Mouse (Mus musculus) heart, adult 9 months (tissue): Measurements from ENCODE around the gene Anxa1.
A peak's percentile ranks its signal among the peaks of the same experiment; 100 is the strongest.

Experiments used
- DNase-seq, 2 experiments: peaks; one replicate each; pipeline ENCODE4 v3.0.0; 2022; ENCODE audit warnings: low spot score in 2 of 2

The Anxa1 gene

DNA sequence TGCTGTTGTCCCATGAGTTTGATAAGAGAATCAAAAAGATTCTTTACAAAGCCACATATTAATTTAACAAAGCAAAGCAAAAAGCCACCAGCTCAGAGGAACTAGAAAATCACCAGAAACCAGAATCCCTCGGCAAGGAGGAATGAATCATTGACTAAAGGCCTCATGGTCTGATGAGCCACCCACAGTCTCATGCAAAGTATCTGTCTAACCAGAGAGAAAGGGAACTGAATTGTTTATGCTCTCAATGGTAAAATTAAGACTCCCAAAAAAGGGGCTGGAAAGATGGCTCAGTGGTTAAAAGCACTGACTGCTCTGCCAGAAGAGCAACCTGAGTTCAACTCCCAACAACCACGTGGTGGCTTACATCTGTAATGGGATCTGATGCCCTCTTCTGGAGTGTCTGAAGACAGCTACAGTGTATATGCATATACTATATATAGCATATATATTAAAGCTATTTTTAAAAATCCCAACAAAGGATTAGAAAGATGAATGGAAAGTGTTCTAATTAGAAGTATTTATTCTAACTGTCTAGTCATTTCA lies 9.5 kb downstream of the Anxa1 start:
- no peak for DNase-seq

DNA sequence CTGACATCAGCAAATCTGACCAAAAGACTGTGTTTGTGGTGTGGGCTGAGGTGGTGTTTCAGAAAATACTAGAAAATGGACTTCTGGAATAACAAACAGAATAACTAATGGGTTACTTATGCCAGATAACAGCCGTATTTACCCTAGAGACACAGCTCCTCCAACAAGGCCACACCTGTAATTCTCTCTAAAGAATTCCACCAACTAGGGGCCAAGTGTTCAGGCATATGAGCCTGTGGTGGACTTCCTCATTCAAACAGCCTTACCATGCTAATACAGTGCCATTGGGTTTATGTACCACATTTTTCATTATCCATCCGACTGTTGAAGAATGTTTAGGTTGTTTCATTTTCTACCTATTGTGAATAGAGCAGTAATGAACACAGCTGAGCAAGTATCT lies 20.6 kb downstream of the Anxa1 start:
- DNase-seq, result no peak

DNA sequence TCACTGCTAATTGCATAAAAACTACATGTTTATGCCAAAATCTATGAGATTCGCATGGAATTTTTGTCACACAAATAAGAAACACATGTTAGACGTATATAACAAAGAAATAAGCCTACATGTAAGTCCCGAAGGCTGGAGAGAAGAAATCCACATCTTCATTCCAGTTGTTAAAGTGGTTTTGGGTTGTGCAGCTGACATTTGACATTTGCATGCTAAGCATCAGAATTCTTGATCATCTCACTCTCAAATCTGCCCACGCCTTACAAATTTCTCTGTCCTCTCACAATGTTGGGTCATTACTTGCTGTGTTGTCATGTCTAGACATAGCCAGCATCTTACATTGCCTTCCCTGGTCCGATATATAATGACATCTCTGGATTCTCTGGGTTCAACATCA lies 24.2 kb downstream of the Anxa1 start:
- no peak for DNase-seq

DNA sequence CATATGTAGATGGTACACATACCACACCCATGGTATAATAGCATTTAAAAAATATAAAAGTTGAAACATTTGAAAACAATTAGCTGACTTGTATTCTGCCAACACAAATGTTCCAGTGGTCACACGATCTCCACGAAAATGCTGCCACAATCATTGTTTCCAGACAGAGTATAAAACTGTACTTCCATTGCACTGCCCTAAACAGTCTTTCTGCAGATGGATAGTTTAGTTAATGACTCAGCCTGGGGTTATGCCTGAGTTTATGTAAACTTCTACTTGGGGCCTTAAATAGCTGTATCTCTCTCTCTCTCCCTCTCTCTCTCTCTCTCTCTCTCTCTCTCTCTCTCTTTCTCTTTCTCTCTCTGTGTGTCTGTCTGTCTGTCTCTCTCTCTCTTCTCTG lies 24.7 kb downstream of the Anxa1 start:
- no peak for DNase-seq

DNA sequence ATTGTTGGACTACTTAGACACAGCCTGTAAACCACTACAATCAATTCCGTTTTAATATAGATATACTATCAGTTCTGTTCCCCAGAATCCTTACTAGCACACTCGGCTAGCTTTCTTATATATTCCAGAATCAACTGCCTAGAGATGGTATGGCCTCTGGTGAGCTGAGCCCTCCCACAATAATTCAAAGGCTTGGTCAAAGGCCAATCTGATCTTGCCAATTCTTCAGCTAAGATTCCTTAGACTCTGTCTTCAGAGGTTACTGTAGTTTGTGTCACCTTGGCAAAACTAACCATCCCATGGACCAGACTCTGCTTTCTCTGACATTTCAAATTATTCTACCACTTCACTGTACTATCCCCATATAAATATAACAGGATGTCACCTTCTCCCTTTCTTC lies 25.4 kb downstream of the Anxa1 start:
- no peak for DNase-seq

DNA sequence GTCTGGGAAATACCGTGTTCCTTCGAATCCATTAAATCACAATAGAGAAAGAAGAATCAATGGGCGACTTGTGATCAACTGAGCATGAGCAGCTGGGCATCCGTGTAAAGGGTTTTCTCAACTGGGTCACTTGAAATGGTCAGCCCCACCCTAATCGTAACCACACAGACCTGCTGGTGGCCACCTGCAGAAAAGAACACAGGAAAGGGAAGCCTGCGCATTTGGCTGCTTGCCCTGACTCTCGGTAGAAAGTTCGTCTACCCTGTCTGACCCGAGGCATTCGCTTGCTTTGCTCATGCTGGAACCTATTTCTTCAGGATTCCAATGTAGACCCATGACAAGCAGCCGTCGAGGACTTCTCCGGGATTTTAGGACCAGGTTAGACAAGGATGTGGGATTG lies 25.8 kb downstream of the Anxa1 start:
- DNase-seq, result no peak

DNA sequence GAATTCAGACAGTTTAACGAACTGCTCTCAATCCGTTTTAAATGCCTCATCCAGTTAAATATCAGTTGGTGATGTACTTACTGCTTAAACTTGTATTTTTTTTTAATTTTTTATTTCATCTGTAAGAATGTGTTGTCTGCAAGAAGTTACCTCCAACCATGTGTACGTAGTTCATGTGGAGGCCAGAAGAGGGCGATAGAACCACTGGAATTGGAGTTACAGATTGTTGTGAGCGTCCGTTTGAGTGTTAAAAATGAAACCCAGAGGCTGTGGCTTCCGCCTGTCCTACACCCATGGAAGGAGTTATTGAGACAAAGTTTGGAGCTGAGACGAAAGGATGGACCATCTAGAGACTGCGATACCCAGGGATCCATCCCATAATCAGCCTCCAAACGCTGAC lies 27.5 kb downstream of the Anxa1 start:
- DNase-seq, result no peak

DNA sequence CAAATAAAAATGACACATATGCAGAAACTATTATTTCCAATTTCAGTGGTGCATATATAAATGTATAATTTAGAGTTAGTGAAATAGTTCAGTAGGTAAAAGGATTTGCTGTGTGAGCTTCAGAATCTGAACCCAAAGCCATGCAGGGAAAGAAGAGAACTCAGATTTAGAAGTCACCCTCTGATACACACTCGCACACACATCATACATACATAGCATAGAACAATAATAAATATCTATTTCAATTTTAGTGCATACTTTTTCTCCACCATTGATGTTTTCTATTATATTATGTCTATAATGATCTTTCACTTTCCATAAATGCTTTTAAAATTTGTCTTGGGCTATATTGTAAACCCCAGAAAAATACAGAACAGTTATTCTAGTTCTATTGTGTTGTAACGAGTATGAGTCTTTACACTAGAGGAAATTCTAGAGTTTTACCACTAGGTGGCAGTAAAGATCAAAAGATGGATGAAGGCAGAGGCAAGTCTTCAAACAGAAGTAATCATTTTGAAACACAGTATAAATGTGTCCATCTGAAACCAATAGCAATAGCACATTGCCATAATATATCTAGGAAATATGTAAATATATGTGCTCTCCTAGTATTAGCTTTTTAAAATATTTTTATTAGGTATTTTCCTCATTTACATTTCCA lies 28.7 kb downstream of the Anxa1 start:
- no peak for DNase-seq

DNA sequence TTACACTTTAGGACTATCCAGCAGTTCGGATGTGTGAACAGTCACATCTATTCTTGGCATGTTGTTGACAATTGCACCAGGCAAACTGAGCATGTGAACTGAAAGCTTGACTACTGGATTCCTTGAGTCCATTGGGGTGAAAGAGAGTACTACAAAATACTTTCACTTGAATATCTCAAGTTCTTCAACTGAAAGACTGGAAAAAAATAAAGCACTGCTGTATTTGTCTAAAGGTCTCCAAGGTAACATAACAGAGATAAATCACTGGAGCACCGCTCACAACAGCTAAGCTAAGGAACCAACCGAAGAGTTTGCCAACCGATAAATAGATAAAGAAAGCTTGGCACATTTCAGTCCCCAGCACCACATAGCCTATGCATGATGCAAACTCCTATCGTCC lies 32.1 kb downstream of the Anxa1 start:
- no peak for DNase-seq

DNA sequence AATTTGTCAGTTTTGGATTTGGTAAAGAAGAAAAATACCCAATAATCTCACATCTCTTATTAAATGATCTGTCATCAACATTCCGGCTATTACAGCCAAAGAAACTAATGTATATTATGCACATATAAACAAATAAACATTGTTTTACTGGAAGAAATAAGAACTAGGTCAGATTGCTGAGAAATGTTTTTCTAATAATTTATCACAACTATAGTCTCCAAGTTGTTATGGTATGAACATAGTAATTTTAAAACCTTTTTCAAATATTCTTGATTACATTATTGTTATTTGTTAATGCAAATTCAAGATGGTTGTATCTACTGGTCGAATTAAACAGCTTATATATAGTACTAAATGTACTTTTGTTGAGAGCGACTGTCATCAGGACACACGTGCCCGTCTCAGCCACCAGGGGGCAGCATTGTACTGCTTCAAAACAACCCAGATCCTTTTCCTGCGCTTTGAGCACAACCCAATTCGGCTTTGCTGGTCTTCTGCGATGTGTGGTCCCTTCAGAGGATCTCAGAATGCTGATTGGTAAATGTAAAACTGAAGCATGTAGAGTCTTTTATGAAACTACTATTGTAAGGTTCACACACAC lies 45.3 kb downstream of the Anxa1 start:
- DNase-seq, result peak; percentile 3 to 23

DNA sequence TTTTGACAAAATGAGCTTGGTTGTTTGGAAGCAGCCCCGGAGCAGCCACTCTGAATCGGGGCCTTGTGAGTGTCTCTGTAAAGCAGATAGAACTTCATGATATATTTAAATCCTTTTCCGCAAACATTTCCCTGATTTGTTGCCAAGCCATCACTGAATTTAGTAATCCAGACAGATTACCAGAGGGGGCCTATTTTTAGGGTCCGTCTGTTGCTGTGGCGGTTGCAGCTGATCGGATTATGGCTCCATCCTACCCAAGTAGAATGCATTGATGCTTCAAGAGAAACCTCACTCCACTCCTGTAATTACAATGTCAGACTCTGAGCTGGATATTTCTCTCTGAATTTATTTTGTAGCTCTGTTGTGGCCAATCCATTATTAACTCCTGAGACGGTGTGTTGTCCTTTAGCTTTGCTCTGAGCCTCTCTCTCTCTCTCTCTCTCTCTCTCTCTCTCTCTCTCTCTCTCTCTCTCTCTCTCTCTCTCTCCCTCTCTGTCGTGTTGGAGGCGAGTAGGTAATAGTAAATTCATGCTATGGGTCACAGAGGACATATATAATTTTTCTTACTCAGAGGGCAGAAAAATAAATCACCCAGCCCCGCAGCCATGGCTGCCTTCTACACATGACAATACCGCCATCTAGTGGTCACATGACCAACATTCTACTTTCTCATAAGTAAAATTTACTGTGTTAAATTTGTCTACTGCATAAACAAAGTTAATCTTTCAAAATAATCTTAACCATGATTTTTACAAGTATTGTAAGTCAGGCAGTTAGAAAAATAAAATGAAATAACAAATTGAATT lies 46.0 kb downstream of the Anxa1 start:
- no peak for DNase-seq

DNA sequence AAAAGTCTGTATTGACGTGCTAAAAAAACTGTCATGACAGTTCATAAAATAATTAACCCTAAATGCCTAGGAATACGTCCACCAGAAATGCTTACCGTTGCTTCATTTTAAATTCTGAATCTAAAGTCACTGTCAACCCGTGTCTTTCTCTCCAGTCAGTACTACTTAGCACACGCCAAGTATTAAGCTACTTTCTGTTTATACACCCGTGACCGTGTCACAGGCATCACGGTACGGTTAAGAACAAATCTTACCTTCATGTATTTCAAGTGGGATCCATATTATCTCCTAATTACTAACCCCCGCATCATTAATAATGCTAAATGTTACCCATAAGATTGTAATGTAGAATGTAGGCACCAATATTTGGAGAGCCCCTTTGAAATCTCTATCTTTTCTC lies 46.7 kb downstream of the Anxa1 start:
- no peak for DNase-seq
